Mouse (Mus musculus): ENCODE measurements around the gene Grpel1.

The Grpel1 gene

GRCm38 (mm10) chr5:36464709-36465661 lies at the start of gene Grpel1:
TSS of gene Grpel1 (plus strand) at chr5:36464998.
- in situ Hi-C loops (cut with MboI; ENCODE audit: low sequenced_read_pairs), result loop anchor here (10.0 kb wide), 1 partner anchor 120 kb away; no protein-coding TSS in a partner anchor

GRCm38 (mm10) chr5:36419861-36420260 lies 44.9 kb upstream of the Grpel1 start:
- in situ Hi-C loops (cut with MboI; ENCODE audit: low sequenced_read_pairs), result no loop called here

GRCm38 (mm10) chr5:36422689-36423088 lies 42.1 kb upstream of the Grpel1 start:
- in situ Hi-C loops (cut with MboI; ENCODE audit: low sequenced_read_pairs), result no loop called here

- in situ Hi-C loops (cut with MboI; ENCODE audit: low sequenced_read_pairs), result no loop called here
Observed at GRCm38 (mm10) chr5:36424676-36425075, 40.1 kb upstream of the Grpel1 start.

- in situ Hi-C loops (cut with MboI; ENCODE audit: low sequenced_read_pairs), result no loop called here
Observed at GRCm38 (mm10) chr5:36426404-36426803, 38.4 kb upstream of the Grpel1 start.

GRCm38 (mm10) chr5:36427831-36428230 lies 37.0 kb upstream of the Grpel1 start:
- in situ Hi-C loops (cut with MboI; ENCODE audit: low sequenced_read_pairs), result no loop called here

GRCm38 (mm10) chr5:36429551-36429950 lies 35.2 kb upstream of the Grpel1 start:
- in situ Hi-C loops (cut with MboI; ENCODE audit: low sequenced_read_pairs), result no loop called here

- in situ Hi-C loops (cut with MboI; ENCODE audit: low sequenced_read_pairs), result no loop called here
Observed at GRCm38 (mm10) chr5:36431711-36432110, 33.1 kb upstream of the Grpel1 start.

GRCm38 (mm10) chr5:36434398-36434967 lies 30.3 kb upstream of the Grpel1 start:
- in situ Hi-C loops (cut with MboI; ENCODE audit: low sequenced_read_pairs), result no loop called here

- in situ Hi-C loops (cut with MboI; ENCODE audit: low sequenced_read_pairs), result no loop called here
Observed at GRCm38 (mm10) chr5:36436858-36437257, 27.9 kb upstream of the Grpel1 start.

GRCm38 (mm10) chr5:36440741-36441140 lies 24.1 kb upstream of the Grpel1 start:
- in situ Hi-C loops (cut with MboI; ENCODE audit: low sequenced_read_pairs), result no loop called here

- in situ Hi-C loops (cut with MboI; ENCODE audit: low sequenced_read_pairs), result no loop called here
Observed at GRCm38 (mm10) chr5:36444611-36445010, 20.2 kb upstream of the Grpel1 start.

GRCm38 (mm10) chr5:36445028-36445427 lies 19.8 kb upstream of the Grpel1 start:
- in situ Hi-C loops (cut with MboI; ENCODE audit: low sequenced_read_pairs), result no loop called here

GRCm38 (mm10) chr5:36446166-36446890 lies 18.5 kb upstream of the Grpel1 start:
- in situ Hi-C loops (cut with MboI; ENCODE audit: low sequenced_read_pairs), result no loop called here

GRCm38 (mm10) chr5:36447872-36448271 lies 16.9 kb upstream of the Grpel1 start:
- in situ Hi-C loops (cut with MboI; ENCODE audit: low sequenced_read_pairs), result no loop called here

- in situ Hi-C loops (cut with MboI; ENCODE audit: low sequenced_read_pairs), result no loop called here
Observed at GRCm38 (mm10) chr5:36449710-36450358, 15.0 kb upstream of the Grpel1 start.

GRCm38 (mm10) chr5:36451119-36451518 lies 13.7 kb upstream of the Grpel1 start:
- in situ Hi-C loops (cut with MboI; ENCODE audit: low sequenced_read_pairs), result no loop called here

GRCm38 (mm10) chr5:36451872-36452389 lies 12.9 kb upstream of the Grpel1 start:
- in situ Hi-C loops (cut with MboI; ENCODE audit: low sequenced_read_pairs), result no loop called here

- in situ Hi-C loops (cut with MboI; ENCODE audit: low sequenced_read_pairs), result no loop called here
Observed at GRCm38 (mm10) chr5:36452821-36453220, 12.0 kb upstream of the Grpel1 start.

- in situ Hi-C loops (cut with MboI; ENCODE audit: low sequenced_read_pairs), result no loop called here
Observed at GRCm38 (mm10) chr5:36457706-36458105, 7.1 kb upstream of the Grpel1 start.

- in situ Hi-C loops (cut with MboI; ENCODE audit: low sequenced_read_pairs), result no loop called here
Observed at GRCm38 (mm10) chr5:36458926-36459325, 5.9 kb upstream of the Grpel1 start.
